Comparison of ENCODE assay signal across 13 mouse cellular contexts in genomic region chr2:73053791-73054490, GRCm38 (mm10).
DNase-seq lines count a peak whose midpoint lies in the region; ATAC-seq and TF ChIP-seq lines count a peak whose summit lies in the region.
"Had no signal": no experiment of that assay in that cellular context is flagged by ENCODE, and none has a peak within 500 bp of the region (broad histone marks: within the 10 kb centered on the region; RNA-seq: fewer than 3 reads in every experiment).

No protein-coding gene starts in this region.

- no peaks in the 10 kb centered on the region for H3K27me3 ChIP-seq in splenic B cell, adult 2 months (ENCODE audit: control insufficient read depth, insufficient read depth, low read length, poor library complexity, severe bottlenecking)
- no peaks in the 10 kb centered on the region for H3K27me3 ChIP-seq in midbrain, postnatal 0 days (ENCODE audit: insufficient read depth, low read length)
- H3K27me3 ChIP-seq in stomach, postnatal 0 days (ENCODE audit: control insufficient read depth, insufficient read depth, low read length): no peaks in the 10 kb centered on the region
- H3K27me3 ChIP-seq: forebrain, embryonic 13.5 days had no signal

- no peaks in the 10 kb centered on the region for H3K4me1 ChIP-seq in midbrain, postnatal 0 days (ENCODE audit: insufficient read depth, low read length)
- no peaks in the 10 kb centered on the region for H3K4me1 ChIP-seq in stomach, postnatal 0 days (replicated peaks; ENCODE audit: control insufficient read depth, insufficient read depth)
- H3K4me1 ChIP-seq: forebrain, embryonic 13.5 days had no signal

- H3K4me2 ChIP-seq in midbrain, postnatal 0 days (ENCODE audit: low read depth, low read length, poor library complexity, severe bottlenecking): no peak overlapping the region
- H3K4me2 ChIP-seq in stomach, postnatal 0 days (replicated peaks; ENCODE audit: low read depth): no peak overlapping the region
- H3K4me2 ChIP-seq: forebrain, embryonic 13.5 days had no signal

- TF ChIP-seq CTCF in midbrain, postnatal 0 days (IDR thresholded peaks at IDR 0.05): no peak
- no peak for TF ChIP-seq CTCF in stomach, postnatal 0 days (IDR thresholded peaks at IDR 0.05; ENCODE audit: low read depth)

- H3K9me3 ChIP-seq in midbrain, postnatal 0 days (ENCODE audit: low read length): no peaks in the 10 kb centered on the region
- H3K9me3 ChIP-seq in stomach, postnatal 0 days (ENCODE audit: control insufficient read depth, low read length): no peaks in the 10 kb centered on the region

- H3K9ac ChIP-seq in midbrain, postnatal 0 days (replicated peaks; ENCODE audit: low read length, poor library complexity, severe bottlenecking): no peak overlapping the region
- H3K9ac ChIP-seq in stomach, postnatal 0 days (ENCODE audit: low read length): no peak overlapping the region
- H3K9ac ChIP-seq: forebrain, embryonic 13.5 days had no signal

- H3K4me3 ChIP-seq in midbrain, postnatal 0 days (ENCODE audit: low read depth, low read length): no peak overlapping the region
- no peak overlapping the region for H3K4me3 ChIP-seq in stomach, postnatal 0 days (ENCODE audit: low read depth, low read length)
- H3K4me3 ChIP-seq: forebrain, embryonic 13.5 days; layer of hippocampus, adult 2 months had no signal

- 88% methylated on average over 9 of the region's 9 CpGs for WGBS in midbrain, postnatal 0 days
- 83% methylated on average over 9 of the region's 9 CpGs for WGBS in stomach, postnatal 0 days

- no peak overlapping the region for H3K27ac ChIP-seq in midbrain, postnatal 0 days (ENCODE audit: low read depth, low read length)
- H3K27ac ChIP-seq in stomach, postnatal 0 days (replicated peaks): no peak overlapping the region
- H3K27ac ChIP-seq: forebrain, embryonic 13.5 days; layer of hippocampus, adult 2 months had no signal

- no peak for ATAC-seq in midbrain, postnatal 0 days (ENCODE audit: low FRiP score)
- no peak for ATAC-seq in stomach, postnatal 0 days (ENCODE audit: low FRiP score, low TSS enrichment)
- ATAC-seq: forebrain, embryonic 13.5 days had no signal

- peak; percentile 55 to 73 for DNase-seq in lung, adult 18-20 months
- DNase-seq in lung, postnatal 14 days: no peak
- peak; percentile 67 for DNase-seq in WW6 (ENCODE audit: low read depth, low spot score)
- peak; percentile 78 for DNase-seq in lung, postnatal 25 days (ENCODE audit: low spot score)
- peak; percentile 92 for DNase-seq in splenic B cell, adult 2 months (ENCODE audit: low read depth, low spot score)
- no peak for DNase-seq in left cerebral cortex, adult 18-20 months (ENCODE audit: low spot score in 2 of 2)
- no peak for DNase-seq in midbrain, postnatal 0 days (ENCODE audit: low spot score)
- DNase-seq in stomach, postnatal 0 days (ENCODE audit: low spot score): no peak
- DNase-seq: heart, postnatal 14 days; midbrain, embryonic 14.5 days; right cerebral cortex, postnatal 25 days had no signal

- no peaks in the 10 kb centered on the region for H3K36me3 ChIP-seq in splenic B cell, adult 2 months (ENCODE audit: control insufficient read depth, insufficient read depth, low read length, poor library complexity, severe bottlenecking)
- no peaks in the 10 kb centered on the region for H3K36me3 ChIP-seq in midbrain, postnatal 0 days (ENCODE audit: insufficient read depth, low read length)
- H3K36me3 ChIP-seq in stomach, postnatal 0 days (ENCODE audit: control insufficient read depth, insufficient read depth, low read length): no peaks in the 10 kb centered on the region

- TF ChIP-seq EP300 in stomach, postnatal 0 days (optimal IDR thresholded peaks at IDR 0.05): no peak

Comparison
In these comparisons a context has a peak if more than half of its experiments do, and no peak if none do; other contexts are left out.
1. DNase-seq: peak in lung, adult 18-20 months (2 of 2), WW6 (single experiment), lung, postnatal 25 days (single experiment) and splenic B cell, adult 2 months (single experiment); none in lung, postnatal 14 days (single experiment), left cerebral cortex, adult 18-20 months (0 of 2), midbrain, postnatal 0 days (single experiment) and stomach, postnatal 0 days (single experiment).